Mouse (Mus musculus): ENCODE results near the gene Tm9sf2.

DNA sequence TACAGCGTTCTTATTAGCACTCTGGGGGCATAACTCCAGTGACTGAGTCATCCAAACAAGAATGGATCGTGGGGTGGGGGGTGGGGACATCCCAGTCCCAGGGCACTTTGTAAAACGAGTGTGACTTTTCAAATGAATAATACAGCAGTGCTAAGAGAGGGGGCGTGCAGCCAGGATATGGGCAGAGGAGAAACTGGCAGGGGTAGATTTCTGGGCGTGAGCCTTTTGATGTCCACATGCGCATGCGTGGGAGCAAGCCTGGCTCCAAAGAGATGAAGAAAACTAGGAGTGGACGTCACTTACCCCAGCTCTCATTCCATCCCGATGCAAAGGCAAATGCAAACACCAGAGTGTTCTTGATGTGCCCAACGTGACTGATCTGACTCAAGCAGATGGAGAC, 32.5 kb upstream of the Tm9sf2 start:
- TF ChIP-seq POLR2A (IDR thresholded peaks at IDR 0.05; ENCODE audit: insufficient read length, low read depth) = no peak
- TF ChIP-seq MAX (IDR thresholded peaks at IDR 0.05; ENCODE audit: low read depth) = no peak
- no peak for TF ChIP-seq REST (IDR thresholded peaks at IDR 0.05; ENCODE audit: insufficient read depth, insufficient read length)
- TF ChIP-seq MYOG (IDR thresholded peaks at IDR 0.05; ENCODE audit: control insufficient read depth in 1 of 3, insufficient read depth in 1 of 3, insufficient read length in 2 of 3, low read depth in 2 of 3) = no peak
- TF ChIP-seq TCF3 (IDR thresholded peaks at IDR 0.05; ENCODE audit: insufficient read length, low read depth) = no peak
- TF ChIP-seq E2F4 (IDR thresholded peaks at IDR 0.05; ENCODE audit: insufficient read depth) = no peak
- TF ChIP-seq USF1 (IDR thresholded peaks at IDR 0.05; ENCODE audit: low read depth) = no peak
- TF ChIP-seq TCF12 (IDR thresholded peaks at IDR 0.05; ENCODE audit: insufficient read depth, poor library complexity, severe bottlenecking) = no peak
- no peak for TF ChIP-seq MYOD1 (IDR thresholded peaks at IDR 0.05; ENCODE audit: control insufficient read depth in 1 of 3, insufficient read length in 2 of 3, low read depth in 2 of 3)
- TF ChIP-seq SRF (IDR thresholded peaks at IDR 0.05; ENCODE audit: control insufficient read depth, insufficient read length, low read depth) = no peak
- no peak for TF ChIP-seq POLR2AphosphoS2 (IDR thresholded peaks at IDR 0.05; ENCODE audit: insufficient read length, low read depth)

Data from myocyte (in vitro differentiated cells).